Mouse (Mus musculus) CH12.LX (cell line): ENCODE data around the gene 2010300C02Rik.

Source experiments
- EP300 ChIP-seq: IDR thresholded peaks from 2 replicates; pipeline ENCODE4 v1.6.1; 2011; ENCODE audit warnings: low read length, improper control_type of control experiment
- GABPA ChIP-seq: IDR thresholded peaks from 2 replicates; pipeline ENCODE4 v1.6.1; 2012; ENCODE audit warnings: low read depth, low read length, improper control_type of control experiment, inconsistent platforms; ENCODE audit not compliant: insufficient replicate concordance
- MXI1 ChIP-seq: IDR thresholded peaks from 2 replicates; pipeline ENCODE4 v1.6.1; 2011; ENCODE audit warnings: mild to moderate bottlenecking, low read depth, low read length, improper control_type of control experiment
- POLR2A ChIP-seq: IDR thresholded peaks from 2 replicates; pipeline ENCODE4 v1.6.1; 2011; ENCODE audit warnings: low read depth, mild to moderate bottlenecking, improper control_type of control experiment, low read length
- RCOR1 ChIP-seq: conservative IDR thresholded peaks from 2 replicates; pipeline ENCODE4 v1.6.1; 2012; ENCODE audit warnings: low read depth, mild to moderate bottlenecking, inconsistent platforms, low read length, improper control_type of control experiment
- SMC3 ChIP-seq: IDR thresholded peaks from 2 replicates; pipeline ENCODE4 v1.6.1; 2011; ENCODE audit warnings: low read depth, low read length, improper control_type of control experiment
- TCF12 ChIP-seq: IDR thresholded peaks from 2 replicates; pipeline ENCODE4 v1.6.1; 2014; ENCODE audit warnings: low read depth, mild to moderate bottlenecking, inconsistent platforms, low read length, improper control_type of control experiment
- USF2 ChIP-seq: conservative IDR thresholded peaks from 2 replicates; pipeline ENCODE4 v1.6.1; 2011; ENCODE audit warnings: low read depth, low read length, improper control_type of control experiment

GRCm38 (mm10) chr1:37644501-37644900, 75.4 kb downstream of the 2010300C02Rik start:
- TF ChIP-seq GABPA (no peak), EP300 (no peak), RCOR1 (no peak), SMC3 (no peak), TCF12 (no peak), USF2 (no peak), MXI1 (no peak), POLR2A (no peak)
